Mouse (Mus musculus) MEL-GATA-1-ER (cell line): ENCODE measurements at regions not wholly inside any gene's neighbourhood (a gene's known extent, or its start where the extent isn't known, plus 50 kb on each side); places are given as distances from the start of the nearest gene placed in this dataset.

Experiments
- DNase-seq: peaks from one replicate; pipeline ENCODE4 v3.0.0-alpha.2; 2012; ENCODE audit warnings: low read depth; ENCODE audit errors: extremely low read depth

- no peak for DNase-seq
Observed at GRCm38 (mm10) chr3:143087786-143088185, 206.0 kb upstream of the Pkn2 start.

GRCm38 (mm10) chr3:143078310-143078709 lies 196.5 kb upstream of the Pkn2 start:
- no peak for DNase-seq

- no peak for DNase-seq
Observed at GRCm38 (mm10) chr3:143071839-143072373, 190.1 kb upstream of the Pkn2 start.

- DNase-seq = no peak
Observed at GRCm38 (mm10) chr3:143054858-143055257, 173.1 kb upstream of the Pkn2 start.

GRCm38 (mm10) chr3:143053286-143053993 lies 171.6 kb upstream of the Pkn2 start:
- DNase-seq = no peak

- no peak for DNase-seq
Observed at GRCm38 (mm10) chr3:143040666-143041065, 158.9 kb upstream of the Pkn2 start.

GRCm38 (mm10) chr3:143036108-143036507 lies 154.3 kb upstream of the Pkn2 start:
- no peak for DNase-seq

- DNase-seq = no peak
Observed at GRCm38 (mm10) chr3:143034588-143034987, 152.8 kb upstream of the Pkn2 start.

GRCm38 (mm10) chr3:143022486-143022885 lies 140.7 kb upstream of the Pkn2 start:
- no peak for DNase-seq

GRCm38 (mm10) chr3:143021159-143021871 lies 139.5 kb upstream of the Pkn2 start:
- DNase-seq = no peak

- no peak for DNase-seq
Observed at GRCm38 (mm10) chr3:143017480-143017879, 135.7 kb upstream of the Pkn2 start.

GRCm38 (mm10) chr3:143016758-143017157 lies 135.0 kb upstream of the Pkn2 start:
- no peak for DNase-seq

GRCm38 (mm10) chr3:143014421-143014820 lies 132.6 kb upstream of the Pkn2 start:
- DNase-seq = no peak

- DNase-seq = no peak
Observed at GRCm38 (mm10) chr3:143007047-143007446, 125.2 kb upstream of the Pkn2 start.

- DNase-seq = no peak
Observed at GRCm38 (mm10) chr3:143001952-143002351, 120.1 kb upstream of the Pkn2 start.

- DNase-seq = no peak
Observed at GRCm38 (mm10) chr3:142995981-142996743, 114.4 kb upstream of the Pkn2 start.

GRCm38 (mm10) chr3:142984547-142984946 lies 102.7 kb upstream of the Pkn2 start:
- DNase-seq = no peak

GRCm38 (mm10) chr3:142981221-142981620 lies 99.4 kb upstream of the Pkn2 start:
- no peak for DNase-seq

GRCm38 (mm10) chr3:142979161-142979560 lies 97.4 kb upstream of the Pkn2 start:
- DNase-seq = no peak

GRCm38 (mm10) chr3:142976519-142977394 lies 95.0 kb upstream of the Pkn2 start:
- no peak for DNase-seq

GRCm38 (mm10) chr3:142975606-142976005 lies 93.8 kb upstream of the Pkn2 start:
- DNase-seq = no peak
